Mouse (Mus musculus): ENCODE measurements around the gene Supt16.

The Supt16 gene

DNA sequence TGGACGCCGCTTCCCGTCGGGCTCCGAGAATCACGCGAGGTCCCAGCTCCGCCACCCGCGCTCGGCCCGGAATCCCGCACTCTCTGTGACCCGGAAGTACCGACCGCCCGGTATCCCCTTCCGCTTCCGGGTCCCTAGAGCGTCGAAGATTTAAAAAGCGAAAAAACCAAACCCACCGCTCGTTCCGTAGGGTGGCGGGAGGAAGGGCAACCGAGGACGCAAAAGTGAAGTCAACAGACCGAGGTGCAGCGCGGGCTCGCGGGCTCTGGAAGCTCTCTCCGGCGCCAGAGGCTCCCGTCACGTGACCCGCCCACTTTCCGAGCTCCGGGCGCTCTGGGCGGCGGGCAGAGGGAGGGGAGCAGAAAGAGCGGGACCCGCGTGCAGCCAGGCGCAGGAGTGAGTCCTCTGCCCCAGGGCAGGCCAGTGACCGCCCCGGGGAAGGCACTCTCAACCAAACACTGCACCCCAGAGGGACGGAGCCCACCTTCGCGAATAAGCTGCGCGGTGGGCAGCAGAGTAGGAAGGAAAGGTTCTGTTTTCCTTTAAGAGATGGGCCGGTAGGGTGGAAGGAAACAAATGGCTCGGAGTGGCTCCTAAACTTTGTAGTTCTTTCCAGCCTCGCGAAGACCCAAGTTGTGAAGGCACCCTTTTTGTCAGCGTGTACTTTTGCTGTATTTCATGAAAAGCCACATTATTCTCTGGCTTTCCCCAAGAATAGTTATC lies at the start of gene Supt16:
TSS of gene Supt16 (minus strand) at position 261 of the 723 bp plus-strand sequence.
- DNase-seq (ENCODE audit: low spot score in 2 of 2): peak; percentile 75 to 78

GRCm38 (mm10) chr14:52246129-52246528 lies 48.9 kb upstream of the Supt16 start:
- DNase-seq (ENCODE audit: low spot score in 2 of 2): no peak

DNA sequence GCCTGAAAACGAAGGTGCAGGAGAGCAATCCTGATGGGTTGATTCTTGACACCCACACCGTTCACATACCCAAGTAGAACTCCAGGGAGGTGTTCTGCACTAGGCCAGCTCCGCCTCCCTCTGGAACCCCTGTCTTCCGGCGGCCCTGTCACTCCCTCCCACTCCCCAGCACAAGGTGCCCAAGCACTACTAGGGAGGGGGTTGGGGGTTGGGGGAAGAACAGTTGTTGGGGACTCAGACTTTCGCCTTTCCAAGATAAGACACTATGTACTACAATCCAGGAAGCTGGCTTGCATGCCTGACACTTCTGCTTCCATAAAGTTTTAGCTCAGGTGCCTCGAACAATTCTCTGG lies 47.5 kb upstream of the Supt16 start:
- DNase-seq (ENCODE audit: low spot score in 2 of 2): no peak

DNA sequence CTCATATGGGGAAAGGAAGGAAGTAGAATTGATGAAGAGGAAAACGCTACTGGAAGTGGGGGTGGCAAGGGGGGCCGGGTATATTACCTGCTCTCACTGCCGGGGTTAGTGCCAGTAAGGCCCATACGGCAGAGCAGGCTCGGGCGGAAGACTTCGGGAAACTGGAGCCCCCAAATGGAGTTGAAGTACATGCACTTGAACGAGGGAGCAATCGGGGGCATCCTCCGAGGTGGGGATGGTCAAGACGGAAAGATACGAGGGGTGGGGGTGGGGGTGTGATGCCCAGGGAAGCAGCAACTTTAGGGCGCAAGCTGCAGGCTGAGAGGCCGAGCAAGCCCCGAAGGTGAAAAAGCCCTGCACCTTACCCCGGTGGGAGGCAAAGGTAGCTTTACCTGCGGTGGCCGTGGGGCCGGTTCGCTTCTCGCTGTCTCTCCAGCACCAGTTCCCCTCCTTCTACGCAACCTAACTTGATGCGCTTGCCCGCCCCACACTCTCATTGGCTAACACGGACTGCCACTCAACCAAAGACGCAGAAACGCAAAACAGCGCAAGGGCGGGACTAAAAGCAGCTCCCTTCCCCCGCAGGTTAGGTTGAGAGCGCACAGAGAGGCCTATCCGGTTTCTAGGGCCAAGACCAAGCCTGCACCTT lies 46.9 kb upstream of the Supt16 start:
- peak; percentile 99 for DNase-seq (ENCODE audit: low spot score in 2 of 2)

GRCm38 (mm10) chr14:52236216-52236615 lies 39.0 kb upstream of the Supt16 start:
- DNase-seq (ENCODE audit: low spot score in 2 of 2): no peak

DNA sequence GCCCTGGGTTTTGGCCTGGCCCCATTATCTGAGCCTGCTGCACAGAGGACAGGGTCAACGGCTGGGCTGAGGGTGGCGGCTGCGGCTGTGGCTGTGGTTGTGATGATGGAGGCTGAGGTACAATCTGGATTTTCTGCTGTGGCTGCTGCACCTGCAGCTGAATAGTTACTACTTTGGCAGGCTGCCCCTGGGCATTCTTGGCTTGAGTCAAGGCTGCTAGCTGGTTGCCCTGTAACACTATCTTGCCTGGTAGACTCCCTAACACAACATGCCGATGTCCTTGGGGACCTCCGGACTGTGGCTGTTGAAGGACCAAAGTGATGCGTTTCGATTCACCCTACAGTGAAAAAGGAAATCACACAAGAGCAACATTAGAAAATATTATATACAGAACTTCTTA lies 37.9 kb upstream of the Supt16 start:
- no peak for DNase-seq (ENCODE audit: low spot score in 2 of 2)

GRCm38 (mm10) chr14:52232249-52232648 lies 35.0 kb upstream of the Supt16 start:
- no peak for DNase-seq (ENCODE audit: low spot score in 2 of 2)

DNA sequence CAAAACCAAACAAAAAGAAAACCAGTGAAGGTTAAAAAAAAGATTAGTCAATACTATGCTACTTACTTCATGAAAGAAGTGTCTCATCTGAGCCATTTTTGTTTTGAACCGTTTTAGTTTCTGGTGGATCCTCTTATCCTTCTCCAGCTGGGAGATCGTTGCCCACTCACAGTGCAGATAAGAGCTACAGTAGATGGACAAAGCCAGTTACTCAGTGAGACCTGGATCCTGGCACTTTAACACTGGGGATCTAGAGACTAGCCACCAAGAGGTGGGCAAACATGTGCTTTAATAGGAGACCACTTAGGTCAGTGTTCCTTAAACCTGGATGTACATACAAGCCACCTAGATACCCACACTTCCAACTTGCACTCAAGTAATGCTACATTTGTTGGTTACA lies 28.8 kb upstream of the Supt16 start:
- no peak for DNase-seq (ENCODE audit: low spot score in 2 of 2)

DNA sequence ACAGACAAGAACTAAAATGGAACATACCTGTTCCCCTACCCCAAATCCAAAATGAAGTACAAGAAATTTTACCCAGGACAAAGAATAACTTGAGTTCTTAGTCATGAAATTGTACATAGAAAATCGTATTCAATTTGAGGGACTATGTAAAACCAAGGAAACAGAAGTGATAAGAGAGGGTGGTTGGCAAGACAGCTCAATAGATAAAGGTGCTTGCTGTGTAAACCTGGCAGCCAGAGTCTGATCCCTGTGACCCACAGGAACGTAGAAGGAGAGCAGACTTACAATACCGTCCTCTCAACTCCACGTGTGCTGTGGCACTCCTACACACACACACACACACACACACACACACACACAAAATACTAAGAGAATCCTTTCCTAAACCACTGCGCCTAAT lies 20.0 kb upstream of the Supt16 start:
- DNase-seq (ENCODE audit: low spot score in 2 of 2): no peak

GRCm38 (mm10) chr14:52199412-52199811 lies 2.2 kb upstream of the Supt16 start:
- no peak for DNase-seq (ENCODE audit: low spot score in 2 of 2)

DNA sequence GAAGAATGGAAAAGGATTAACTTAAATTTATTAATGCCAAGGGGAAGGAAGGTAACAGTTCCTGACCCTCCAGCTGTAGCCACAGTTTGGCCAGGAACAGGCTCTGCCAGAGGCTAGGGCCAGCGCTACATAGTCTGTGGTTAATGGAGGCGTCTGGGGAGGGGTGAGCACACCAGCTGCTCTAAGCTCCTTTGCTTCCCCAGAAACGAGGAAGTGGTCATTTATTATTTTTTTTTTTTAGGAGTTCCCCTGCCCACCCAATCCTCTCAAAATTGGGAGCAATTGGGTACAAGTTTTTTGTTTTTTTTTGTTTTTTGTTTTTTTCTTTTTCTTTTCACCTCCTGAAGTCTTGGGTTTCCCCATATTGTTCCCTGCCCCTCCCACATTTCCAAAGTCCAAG lies 925 bp upstream of the Supt16 start:
- DNase-seq (ENCODE audit: low spot score in 2 of 2): no peak

- no peak for DNase-seq (ENCODE audit: low spot score in 2 of 2)
These were observed 723 bp downstream of the Supt16 start for GRCm38 (mm10) chr14:52196230-52197155.

GRCm38 (mm10) chr14:52195691-52196090 lies 1.5 kb downstream of the Supt16 start:
- peak in 1 of 2 experiments; percentile 18 for DNase-seq (ENCODE audit: low spot score in 2 of 2)

- peak in 1 of 2 experiments; percentile 35 for DNase-seq (ENCODE audit: low spot score in 2 of 2)
These were observed 6.4 kb downstream of the Supt16 start for GRCm38 (mm10) chr14:52190740-52191359.

DNA sequence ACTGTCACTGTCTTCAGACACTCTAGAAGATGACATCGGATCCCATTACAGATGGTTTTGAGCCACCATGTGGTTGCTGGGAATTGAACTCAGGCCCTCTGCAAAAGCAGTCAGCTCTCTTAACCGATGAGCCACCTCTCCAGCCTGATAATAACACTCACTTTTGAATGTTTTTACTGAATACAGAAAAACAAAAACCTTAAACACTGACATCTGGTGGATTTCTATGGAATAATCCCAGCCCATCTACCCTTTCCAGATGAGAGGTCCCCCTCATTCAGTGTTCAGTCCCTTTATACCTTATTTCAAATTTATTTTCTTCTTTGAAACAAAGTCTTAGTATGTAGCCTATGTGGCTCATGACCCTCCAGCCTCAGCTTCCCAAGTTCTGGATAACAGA lies 7.7 kb downstream of the Supt16 start:
- DNase-seq (ENCODE audit: low spot score in 2 of 2): no peak

- DNase-seq (ENCODE audit: low spot score in 2 of 2): no peak
These were observed 8.4 kb downstream of the Supt16 start for GRCm38 (mm10) chr14:52188788-52189187.

GRCm38 (mm10) chr14:52166571-52166970 lies 30.6 kb downstream of the Supt16 start:
- no peak for DNase-seq (ENCODE audit: low spot score in 2 of 2)

DNA sequence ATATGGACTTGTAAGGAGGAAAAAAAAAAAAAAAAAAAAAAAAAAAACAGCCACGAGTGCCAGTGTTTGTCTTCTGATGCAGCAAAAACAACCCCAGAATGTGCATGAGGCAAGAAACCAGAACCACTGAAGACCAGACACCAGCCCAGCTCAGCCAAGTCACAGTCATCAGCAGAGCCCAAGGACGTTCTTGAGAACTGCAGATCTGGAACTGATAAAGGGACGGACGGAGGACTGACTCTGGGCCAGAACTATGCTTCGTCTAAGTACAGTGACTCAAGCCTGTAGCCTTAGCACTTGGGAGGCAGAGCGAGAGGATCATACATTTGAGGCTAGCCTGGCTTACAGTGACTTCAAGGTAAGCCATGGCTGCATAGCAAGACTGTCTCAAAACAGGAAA lies 36.3 kb downstream of the Supt16 start:
- DNase-seq (ENCODE audit: low spot score in 2 of 2): no peak

GRCm38 (mm10) chr14:52155008-52155407 lies 42.2 kb downstream of the Supt16 start:
- DNase-seq (ENCODE audit: low spot score in 2 of 2): no peak

DNA sequence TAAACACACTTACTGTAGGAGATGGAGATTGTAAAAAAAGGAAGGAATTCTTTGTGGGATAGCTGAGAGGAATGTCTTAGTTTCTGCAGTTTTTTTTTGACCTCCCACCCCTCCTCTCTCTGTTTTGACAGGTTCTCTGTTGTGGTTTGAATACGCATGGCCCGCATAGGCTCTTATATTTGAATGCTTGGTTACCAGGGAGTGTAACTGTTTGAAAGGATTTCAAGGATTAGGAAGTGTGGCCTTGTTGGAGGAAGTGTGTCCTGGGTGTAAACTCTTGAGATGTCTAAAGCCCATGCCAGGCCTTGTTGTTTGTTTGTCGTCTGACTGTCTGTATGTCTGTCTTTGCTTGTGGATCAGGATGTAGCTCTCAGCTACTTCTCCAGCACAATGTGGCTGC lies 44.6 kb downstream of the Supt16 start:
- DNase-seq (ENCODE audit: low spot score in 2 of 2): no peak

GRCm38 (mm10) chr14:52152179-52152578 lies 45.0 kb downstream of the Supt16 start:
- DNase-seq (ENCODE audit: low spot score in 2 of 2): no peak

- no peak for DNase-seq (ENCODE audit: low spot score in 2 of 2)
These were observed 47.3 kb downstream of the Supt16 start for GRCm38 (mm10) chr14:52149888-52150287.

All from urinary bladder, postnatal 36 days (tissue).